Mouse (Mus musculus): ENCODE measurements around the gene Sorcs1. TPM values are rescaled to one million over a fixed set of nuclear protein-coding genes. Genes with fewer than 3 reads are reported as not detected.

Gene Sorcs1
- polyA plus RNA-seq, 1 experiment = not detected

DNA sequence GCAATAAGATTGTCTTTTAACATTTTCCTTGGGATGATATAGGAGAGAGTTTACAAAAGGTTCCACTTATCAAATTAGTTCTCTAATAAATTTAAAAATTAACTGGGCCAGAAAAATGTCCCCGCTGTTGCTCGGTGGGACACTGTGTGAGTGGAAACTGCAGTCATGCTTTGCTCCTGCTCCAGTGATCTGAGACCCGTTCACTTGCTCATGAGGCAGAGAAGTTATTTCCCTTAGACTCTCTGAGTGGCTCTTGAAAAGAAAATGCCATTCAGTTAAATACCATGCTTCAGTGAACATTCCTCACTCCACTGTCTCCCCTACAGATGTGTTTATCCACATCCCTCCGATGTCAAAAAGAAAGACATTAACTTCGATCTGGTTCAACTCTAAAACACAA, 144.4 kb downstream of the Sorcs1 start:
- Histone ChIP-seq H3K36me3 (ENCODE audit: control insufficient read depth, insufficient read depth, low read length, poor library complexity, severe bottlenecking) (no peaks in the 10 kb centered on the region), H3K9ac (ENCODE audit: low read depth, poor library complexity, severe bottlenecking) (no peak overlapping the region), H3K9me3 (replicated peaks; ENCODE audit: control insufficient read depth, insufficient read depth, low read length, poor library complexity, severe bottlenecking) (no peaks in the 10 kb centered on the region), H3K4me3 (ENCODE audit: low read depth, low read length) (no peak overlapping the region), H3K27ac (ENCODE audit: insufficient read depth, low read length) (no peak overlapping the region), H3K27me3 (ENCODE audit: control insufficient read depth, insufficient read depth, low read length, poor library complexity, severe bottlenecking) (no peaks in the 10 kb centered on the region), H3K4me1 (ENCODE audit: control insufficient read depth, insufficient read depth, low read length) (no peaks in the 10 kb centered on the region)
- no peak for TF ChIP-seq EP300 (IDR thresholded peaks at IDR 0.05; ENCODE audit: insufficient read depth, low read depth, low read length)
- TF ChIP-seq CTCF (IDR thresholded peaks at IDR 0.05; ENCODE audit: low read depth, low read length) = no peak
- TF ChIP-seq POLR2A (IDR thresholded peaks at IDR 0.05; ENCODE audit: insufficient read depth, low read length) = no peak

GRCm38 (mm10) chr19:50527835-50528234, 150.6 kb downstream of the Sorcs1 start:
- Histone ChIP-seq H3K27ac (ENCODE audit: insufficient read depth, low read length) (no peak overlapping the region), H3K4me1 (ENCODE audit: control insufficient read depth, insufficient read depth, low read length) (no peaks in the 10 kb centered on the region), H3K36me3 (ENCODE audit: control insufficient read depth, insufficient read depth, low read length, poor library complexity, severe bottlenecking) (no peaks in the 10 kb centered on the region), H3K4me3 (ENCODE audit: low read depth, low read length) (no peak overlapping the region), H3K9me3 (replicated peaks; ENCODE audit: control insufficient read depth, insufficient read depth, low read length, poor library complexity, severe bottlenecking) (no peaks in the 10 kb centered on the region), H3K27me3 (ENCODE audit: control insufficient read depth, insufficient read depth, low read length, poor library complexity, severe bottlenecking) (no peaks in the 10 kb centered on the region), H3K9ac (ENCODE audit: low read depth, poor library complexity, severe bottlenecking) (no peak overlapping the region)
- TF ChIP-seq EP300 (IDR thresholded peaks at IDR 0.05; ENCODE audit: insufficient read depth, low read depth, low read length) (no peak), POLR2A (IDR thresholded peaks at IDR 0.05; ENCODE audit: insufficient read depth, low read length) (no peak), CTCF (IDR thresholded peaks at IDR 0.05; ENCODE audit: low read depth, low read length) (no peak)

- Histone ChIP-seq H3K27ac (ENCODE audit: insufficient read depth, low read length) (no peak overlapping the region), H3K4me1 (ENCODE audit: control insufficient read depth, insufficient read depth, low read length) (no peaks in the 10 kb centered on the region), H3K27me3 (ENCODE audit: control insufficient read depth, insufficient read depth, low read length, poor library complexity, severe bottlenecking) (no peaks in the 10 kb centered on the region), H3K36me3 (ENCODE audit: control insufficient read depth, insufficient read depth, low read length, poor library complexity, severe bottlenecking) (no peaks in the 10 kb centered on the region), H3K4me3 (ENCODE audit: low read depth, low read length) (no peak overlapping the region), H3K9me3 (replicated peaks; ENCODE audit: control insufficient read depth, insufficient read depth, low read length, poor library complexity, severe bottlenecking) (no peaks in the 10 kb centered on the region), H3K9ac (ENCODE audit: low read depth, poor library complexity, severe bottlenecking) (no peak overlapping the region)
- TF ChIP-seq EP300 (IDR thresholded peaks at IDR 0.05; ENCODE audit: insufficient read depth, low read depth, low read length) = no peak
- no peak for TF ChIP-seq CTCF (IDR thresholded peaks at IDR 0.05; ENCODE audit: low read depth, low read length)
- TF ChIP-seq POLR2A (IDR thresholded peaks at IDR 0.05; ENCODE audit: insufficient read depth, low read length) = no peak
Measured at GRCm38 (mm10) chr19:50526094-50526493, 152.4 kb downstream of the Sorcs1 start.

DNA sequence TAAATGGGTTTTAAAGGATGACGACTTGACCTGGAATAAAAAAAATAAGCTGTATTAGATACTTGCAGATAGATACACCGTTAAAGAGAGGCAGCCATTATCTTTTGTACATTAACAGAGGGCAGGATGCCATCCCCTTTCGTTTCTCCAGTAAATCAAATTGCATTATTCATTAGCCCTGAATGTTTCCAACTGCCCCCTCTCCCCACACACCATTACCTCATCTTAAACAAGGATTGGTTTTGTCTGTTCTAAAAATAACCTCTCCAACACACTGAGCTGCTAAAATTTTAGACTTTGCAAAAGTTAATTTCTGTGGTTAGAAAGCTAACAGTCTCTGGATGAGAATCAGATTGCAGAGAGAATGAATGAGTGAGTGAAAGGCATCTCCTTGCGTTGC, 156.5 kb downstream of the Sorcs1 start:
- Histone ChIP-seq H3K4me3 (ENCODE audit: low read depth, low read length) (no peak overlapping the region), H3K36me3 (ENCODE audit: control insufficient read depth, insufficient read depth, low read length, poor library complexity, severe bottlenecking) (no peaks in the 10 kb centered on the region), H3K4me1 (ENCODE audit: control insufficient read depth, insufficient read depth, low read length) (no peaks in the 10 kb centered on the region), H3K27me3 (ENCODE audit: control insufficient read depth, insufficient read depth, low read length, poor library complexity, severe bottlenecking) (no peaks in the 10 kb centered on the region), H3K9ac (ENCODE audit: low read depth, poor library complexity, severe bottlenecking) (no peak overlapping the region), H3K27ac (ENCODE audit: insufficient read depth, low read length) (no peak overlapping the region), H3K9me3 (replicated peaks; ENCODE audit: control insufficient read depth, insufficient read depth, low read length, poor library complexity, severe bottlenecking) (no peaks in the 10 kb centered on the region)
- TF ChIP-seq EP300 (IDR thresholded peaks at IDR 0.05; ENCODE audit: insufficient read depth, low read depth, low read length) (no peak), CTCF (IDR thresholded peaks at IDR 0.05; ENCODE audit: low read depth, low read length) (no peak), POLR2A (IDR thresholded peaks at IDR 0.05; ENCODE audit: insufficient read depth, low read length) (no peak)

DNA sequence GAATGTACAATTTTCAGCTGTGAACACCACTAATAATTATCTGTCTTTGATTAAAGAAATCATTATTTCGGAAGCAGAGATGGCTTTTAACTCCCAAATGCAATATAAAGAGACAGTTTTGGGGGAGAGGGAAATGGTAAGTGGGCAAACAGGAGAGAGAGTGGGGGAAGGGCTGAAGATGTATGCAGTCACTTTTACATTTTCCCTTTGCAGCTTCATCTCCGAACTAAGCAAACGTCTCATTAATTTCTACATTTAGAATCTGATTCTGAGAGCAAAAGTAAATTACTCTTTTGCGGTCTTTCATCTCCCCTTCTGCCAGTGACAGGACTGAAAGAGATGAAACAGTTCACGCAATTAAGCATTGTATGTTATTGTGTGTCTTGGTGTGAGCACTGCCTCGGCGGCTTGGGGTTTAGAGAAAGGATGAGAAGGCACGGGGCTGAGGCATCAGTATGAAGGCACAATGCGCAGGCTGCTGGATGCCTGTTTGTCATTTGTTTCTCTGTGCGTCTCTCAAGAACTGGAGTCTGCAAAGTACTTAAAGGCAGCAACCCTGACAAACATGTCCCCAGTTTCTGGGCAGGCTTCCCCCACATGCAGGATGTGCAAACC, 163.3 kb downstream of the Sorcs1 start:
- H3K36me3 ChIP-seq (ENCODE audit: control insufficient read depth, insufficient read depth, low read length, poor library complexity, severe bottlenecking) = no peaks in the 10 kb centered on the region
- no peak overlapping the region for H3K4me3 ChIP-seq (ENCODE audit: low read depth, low read length)
- no peaks in the 10 kb centered on the region for H3K27me3 ChIP-seq (ENCODE audit: control insufficient read depth, insufficient read depth, low read length, poor library complexity, severe bottlenecking)
- no peak for TF ChIP-seq POLR2A (IDR thresholded peaks at IDR 0.05; ENCODE audit: insufficient read depth, low read length)
- TF ChIP-seq CTCF (IDR thresholded peaks at IDR 0.05; ENCODE audit: low read depth, low read length) = no peak
- TF ChIP-seq EP300 (IDR thresholded peaks at IDR 0.05; ENCODE audit: insufficient read depth, low read depth, low read length) = no peak
- no peaks in the 10 kb centered on the region for H3K4me1 ChIP-seq (ENCODE audit: control insufficient read depth, insufficient read depth, low read length)
- H3K9ac ChIP-seq (ENCODE audit: low read depth, poor library complexity, severe bottlenecking) = no peak overlapping the region
- H3K9me3 ChIP-seq (replicated peaks; ENCODE audit: control insufficient read depth, insufficient read depth, low read length, poor library complexity, severe bottlenecking) = no peaks in the 10 kb centered on the region
- no peak overlapping the region for H3K27ac ChIP-seq (ENCODE audit: insufficient read depth, low read length)

DNA sequence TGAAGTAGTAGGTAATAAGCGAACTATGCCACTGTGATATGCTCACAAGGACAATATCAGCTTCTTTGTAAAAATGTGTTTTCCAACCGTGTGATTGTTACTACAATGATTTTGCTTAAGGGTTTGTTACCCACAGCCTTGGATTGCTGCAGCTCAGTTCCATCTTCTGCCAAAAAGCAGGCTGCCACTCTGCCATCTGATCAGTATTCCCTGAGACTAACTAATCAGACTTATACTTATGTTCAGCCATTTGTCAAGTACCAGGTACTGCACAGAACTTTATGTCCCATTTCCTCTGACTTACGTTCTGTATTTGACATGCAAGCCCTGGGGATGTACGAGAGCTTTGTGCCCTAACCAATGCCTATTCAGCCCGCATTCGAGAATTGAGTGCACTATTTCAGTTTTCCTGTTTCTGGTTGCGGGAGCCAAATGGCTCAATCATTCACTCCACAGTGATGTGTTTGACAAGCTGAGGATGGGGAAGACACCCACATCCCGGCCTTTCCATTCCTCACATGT, 164.1 kb downstream of the Sorcs1 start:
- no peaks in the 10 kb centered on the region for H3K4me1 ChIP-seq (ENCODE audit: control insufficient read depth, insufficient read depth, low read length)
- H3K27ac ChIP-seq (ENCODE audit: insufficient read depth, low read length) = no peak overlapping the region
- H3K4me3 ChIP-seq (ENCODE audit: low read depth, low read length) = no peak overlapping the region
- H3K9ac ChIP-seq (ENCODE audit: low read depth, poor library complexity, severe bottlenecking) = no peak overlapping the region
- no peaks in the 10 kb centered on the region for H3K27me3 ChIP-seq (ENCODE audit: control insufficient read depth, insufficient read depth, low read length, poor library complexity, severe bottlenecking)
- TF ChIP-seq CTCF (IDR thresholded peaks at IDR 0.05; ENCODE audit: low read depth, low read length) (no peak), EP300 (IDR thresholded peaks at IDR 0.05; ENCODE audit: insufficient read depth, low read depth, low read length) (no peak), POLR2A (IDR thresholded peaks at IDR 0.05; ENCODE audit: insufficient read depth, low read length) (no peak)
- H3K36me3 ChIP-seq (ENCODE audit: control insufficient read depth, insufficient read depth, low read length, poor library complexity, severe bottlenecking) = no peaks in the 10 kb centered on the region
- no peaks in the 10 kb centered on the region for H3K9me3 ChIP-seq (replicated peaks; ENCODE audit: control insufficient read depth, insufficient read depth, low read length, poor library complexity, severe bottlenecking)
